Mouse (Mus musculus) brain, embryonic 14.5 days (tissue): Measurements from ENCODE around the gene Hoxb1. TPM values are rescaled to one million over a fixed set of nuclear protein-coding genes. Genes with fewer than 3 reads are reported as not detected.
A peak's percentile ranks its signal among the peaks of the same experiment; 100 is the strongest.

Experiments
- DNase-seq: peaks from one replicate; pipeline ENCODE4 v3.0.0-alpha.2; 2011; ENCODE audit warnings: low read depth
- CTCF ChIP-seq: fragments of 200-500 bp; IDR thresholded peaks from 2 replicates; pipeline ENCODE4 v1.5.1; 2012; ENCODE audit warnings: inconsistent platforms, mild to moderate bottlenecking, moderate library complexity, borderline replicate concordance; ENCODE audit not compliant: insufficient read depth, insufficient read length; ENCODE audit errors: extremely low read depth
- POLR2A ChIP-seq: fragments of 200-500 bp; IDR thresholded peaks from 2 replicates; pipeline ENCODE4 v1.6.1; 2012; ENCODE audit warnings: mild to moderate bottlenecking, inconsistent platforms, borderline replicate concordance; ENCODE audit not compliant: poor library complexity, insufficient read depth, insufficient read length, severe bottlenecking; ENCODE audit errors: extremely low read depth
- polyA plus RNA-seq: library from polyadenylated mRNA; depleted of rRNA; stranded (reverse); fragments of >200 nt; gene quantifications from 2 replicates; pipeline ENCODE4 v1.2.3, GENCODE M21; 2012

Gene Hoxb1
- polyA plus RNA-seq, 1 experiment = 0.04 TPM

DNA sequence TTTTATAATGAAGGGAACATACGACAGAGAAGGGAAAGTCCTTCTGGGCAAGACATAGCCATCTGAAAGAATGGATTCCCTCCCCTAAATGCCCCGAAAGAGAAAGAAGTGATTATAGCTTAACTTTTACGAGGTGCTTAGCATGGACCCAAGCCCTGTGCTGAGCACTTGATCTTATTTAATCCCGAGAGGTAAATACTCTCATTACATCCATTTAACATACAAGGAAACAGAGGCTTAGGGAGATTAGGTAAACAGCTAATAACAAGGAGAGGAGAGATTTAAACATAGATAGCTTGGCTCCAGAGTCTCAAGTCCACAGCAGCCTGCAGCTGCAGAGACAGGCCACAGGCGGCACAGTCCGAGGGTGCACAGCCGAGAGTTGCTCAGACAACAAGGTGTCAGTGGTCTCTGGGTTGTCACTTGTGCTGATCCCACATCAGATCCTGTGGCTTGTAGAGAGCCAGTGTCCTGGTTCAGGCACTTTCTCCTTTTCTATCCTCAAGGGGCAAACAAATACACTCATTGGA, 32.3 kb downstream of the Hoxb1 start:
- no peak for DNase-seq
- TF ChIP-seq POLR2A = no peak
- TF ChIP-seq CTCF = no peak

DNA sequence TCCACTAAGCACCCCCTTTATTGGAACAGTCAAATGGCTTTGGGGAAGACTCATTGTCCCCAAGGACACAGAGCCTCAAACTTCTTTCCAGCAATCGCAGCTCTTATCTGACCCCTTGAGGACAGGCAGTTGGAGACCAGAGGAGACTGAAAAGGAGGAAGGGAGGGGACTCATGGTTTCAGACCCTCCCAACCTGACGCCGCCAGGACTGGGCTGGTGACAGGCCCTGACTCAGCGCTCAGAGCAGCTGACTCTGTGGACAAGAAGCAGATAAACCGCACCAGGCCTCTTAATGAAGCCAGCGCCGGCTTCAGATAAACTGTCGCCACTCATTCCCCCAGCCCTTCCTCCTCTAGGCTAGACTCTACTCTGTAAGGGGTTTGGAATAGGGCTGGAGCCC, 34.4 kb downstream of the Hoxb1 start:
- TF ChIP-seq POLR2A = no peak
- no peak for TF ChIP-seq CTCF
- DNase-seq = no peak

DNA sequence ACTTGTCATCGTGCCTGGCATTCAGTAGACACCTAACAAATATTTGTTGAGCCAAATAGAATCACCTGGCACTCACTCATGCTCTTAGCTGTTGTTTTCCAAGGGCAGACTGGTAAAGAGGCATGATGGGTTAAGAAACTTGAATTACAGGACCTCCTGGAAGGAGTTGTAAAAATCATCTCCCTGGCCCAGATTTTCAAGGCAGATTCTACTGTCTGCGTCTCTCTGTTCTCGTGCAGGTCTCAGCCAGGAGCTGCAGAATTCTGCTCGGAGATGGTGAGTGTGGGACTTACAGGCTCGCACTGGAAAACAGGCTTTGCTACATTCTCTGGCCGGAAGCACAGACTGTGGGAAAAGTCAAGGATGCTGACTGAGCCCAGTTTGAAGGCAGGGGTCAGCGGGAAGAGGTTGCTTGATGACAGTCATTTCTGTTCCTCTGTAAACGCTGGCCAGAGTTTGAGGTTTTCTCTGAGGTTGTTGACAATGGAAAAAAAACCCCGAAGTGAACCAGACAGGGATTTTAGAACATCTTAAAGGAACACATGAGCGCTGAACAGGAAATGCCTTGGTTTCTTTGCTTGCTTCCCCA, 38.6 kb downstream of the Hoxb1 start:
- no peak for TF ChIP-seq CTCF
- no peak for DNase-seq

DNA sequence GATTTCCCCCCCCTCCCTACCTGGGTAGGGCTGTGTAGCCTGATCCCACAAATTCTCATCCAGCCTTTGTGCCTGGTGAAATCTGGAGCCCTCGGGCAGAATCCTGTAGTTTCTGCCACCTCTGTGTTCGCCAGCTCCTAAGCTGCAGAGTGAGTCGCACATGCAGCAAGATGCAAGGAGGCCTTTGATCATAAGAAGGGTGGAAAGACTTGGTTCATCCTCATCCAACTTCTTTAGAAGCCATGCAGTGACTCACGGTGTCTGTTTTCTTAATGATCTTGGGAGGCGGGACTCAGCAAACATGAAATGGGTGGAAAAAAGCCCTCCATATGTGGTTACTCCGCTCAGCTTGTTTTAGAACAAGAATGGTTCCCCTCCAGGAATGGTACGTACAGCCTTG, 39.3 kb downstream of the Hoxb1 start:
- no peak for TF ChIP-seq CTCF
- TF ChIP-seq POLR2A = no peak
- no peak for DNase-seq

DNA sequence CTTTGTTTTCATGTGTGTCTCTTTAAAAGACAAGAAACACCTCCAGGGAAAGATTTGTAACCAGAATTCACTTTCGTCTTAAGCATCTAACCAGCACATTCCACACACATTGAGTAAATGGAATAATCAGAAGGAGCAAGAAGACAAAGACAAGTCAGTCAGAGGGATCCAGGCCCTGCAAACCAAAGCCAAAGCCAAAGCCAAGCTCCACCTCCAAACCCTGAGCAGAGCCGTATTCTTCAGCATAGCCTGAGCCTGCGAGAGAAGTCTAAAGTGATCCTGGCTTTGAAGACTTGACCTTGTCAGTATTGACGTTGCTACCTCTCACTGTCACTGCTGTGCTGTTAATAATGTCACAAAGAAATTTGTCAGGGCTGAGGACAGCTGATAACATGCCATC, 40.0 kb downstream of the Hoxb1 start:
- TF ChIP-seq CTCF (no peak), POLR2A (no peak)
- DNase-seq = no peak

DNA sequence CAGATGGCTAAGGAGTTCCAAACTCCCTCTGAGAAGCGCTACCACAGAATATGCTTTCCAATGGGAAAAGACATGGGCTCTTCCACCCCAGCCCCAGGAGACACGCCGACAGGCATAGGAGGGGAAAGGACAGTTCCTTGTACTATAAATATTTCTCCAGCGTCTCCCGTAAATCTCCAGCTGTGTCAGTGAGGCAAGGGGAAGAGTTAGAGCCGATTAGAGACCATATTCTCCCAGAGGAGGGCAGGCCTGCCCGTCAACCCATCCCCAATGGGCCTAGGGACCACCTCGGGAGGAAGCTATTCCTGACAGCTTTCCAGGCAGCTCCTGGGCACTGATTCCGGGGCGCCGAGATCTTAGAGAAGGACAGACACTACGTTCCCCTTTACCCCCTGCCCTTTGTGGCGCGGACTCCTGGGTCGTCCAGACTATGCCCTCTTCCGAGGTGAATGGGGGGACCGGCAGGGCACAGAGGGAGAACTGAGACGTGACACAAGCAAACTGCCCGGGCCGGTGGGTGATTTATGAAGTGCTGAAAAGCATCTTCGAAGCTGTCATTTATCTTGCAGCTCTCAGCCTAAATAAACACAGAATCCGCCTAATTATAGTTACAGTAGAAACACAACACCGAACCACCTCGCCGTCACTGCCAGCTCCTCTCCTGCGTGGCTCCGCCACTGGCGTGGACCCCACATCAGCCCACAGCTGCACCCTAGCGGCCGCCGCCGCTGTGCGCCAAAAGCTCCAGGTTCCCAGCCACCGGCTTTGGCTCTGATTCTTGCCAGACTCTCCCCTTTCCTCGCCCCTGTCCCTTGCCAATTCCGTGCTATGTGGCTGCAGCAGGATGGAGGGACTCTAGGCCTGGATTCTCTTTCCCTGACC, 41.9 kb downstream of the Hoxb1 start:
- no peak for TF ChIP-seq POLR2A
- TF ChIP-seq CTCF = peak; percentile 77

DNA sequence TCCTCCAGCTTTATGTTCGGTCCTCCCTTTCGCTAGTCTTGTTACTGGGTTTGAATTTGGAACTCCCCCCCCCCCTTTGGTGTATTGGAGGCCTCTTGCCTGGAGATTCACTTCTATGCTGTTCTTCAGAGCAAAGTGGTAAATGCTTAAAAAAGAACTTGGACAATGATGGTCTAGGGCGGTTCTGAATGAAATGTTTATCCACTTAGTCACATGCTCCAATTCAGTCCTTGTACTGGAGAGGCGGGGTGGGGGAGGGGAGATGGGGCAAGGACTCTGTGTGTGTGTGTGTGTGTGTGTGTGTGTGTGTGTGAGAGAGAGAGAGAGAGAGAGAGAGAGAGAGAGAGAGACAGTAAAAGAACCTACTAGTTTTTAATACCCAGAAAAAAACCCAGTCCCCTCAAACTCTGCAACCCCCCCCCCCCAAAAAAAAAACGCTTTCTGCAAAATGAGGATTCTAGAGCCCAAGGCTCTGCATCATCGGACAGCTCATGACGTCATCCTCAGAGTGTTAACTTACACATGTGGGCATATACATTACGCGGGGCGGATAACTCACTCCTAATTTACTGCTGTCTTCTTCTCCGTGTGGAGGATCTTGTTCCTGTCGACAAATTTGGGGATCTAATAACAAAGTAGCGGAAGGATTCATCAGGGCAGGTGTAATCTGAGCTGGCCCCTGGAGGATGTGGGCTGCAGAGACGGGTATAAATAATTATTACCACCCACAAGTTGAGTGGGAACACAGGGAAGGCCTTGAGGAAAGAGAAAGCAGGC, 42.9 kb downstream of the Hoxb1 start:
- DNase-seq = no peak
- TF ChIP-seq CTCF = no peak

More for the DNA sequence above, 41.9 kb downstream of the Hoxb1 start:
- DNase-seq = peak; percentile 69

DNA sequence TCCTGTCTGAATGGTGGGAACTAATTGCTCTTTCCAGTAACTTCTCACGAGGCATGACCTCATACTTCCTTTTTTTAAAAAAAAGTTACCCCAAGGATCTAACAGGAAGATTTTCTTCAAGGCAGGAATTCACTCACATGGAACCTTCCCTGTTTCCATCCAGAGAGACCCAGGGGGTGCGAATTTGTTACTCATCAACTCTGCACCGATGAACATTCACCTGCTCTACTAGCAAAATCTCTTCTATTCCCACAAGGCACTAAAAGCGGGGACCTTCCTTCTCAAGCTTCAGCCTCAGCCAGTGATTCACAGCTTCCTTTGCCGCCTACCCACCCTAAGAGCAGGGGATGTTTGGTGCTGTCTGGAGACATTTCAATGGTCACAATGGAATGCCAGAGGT, 45.5 kb downstream of the Hoxb1 start:
- DNase-seq = no peak
- no peak for TF ChIP-seq POLR2A
- TF ChIP-seq CTCF = no peak

DNA sequence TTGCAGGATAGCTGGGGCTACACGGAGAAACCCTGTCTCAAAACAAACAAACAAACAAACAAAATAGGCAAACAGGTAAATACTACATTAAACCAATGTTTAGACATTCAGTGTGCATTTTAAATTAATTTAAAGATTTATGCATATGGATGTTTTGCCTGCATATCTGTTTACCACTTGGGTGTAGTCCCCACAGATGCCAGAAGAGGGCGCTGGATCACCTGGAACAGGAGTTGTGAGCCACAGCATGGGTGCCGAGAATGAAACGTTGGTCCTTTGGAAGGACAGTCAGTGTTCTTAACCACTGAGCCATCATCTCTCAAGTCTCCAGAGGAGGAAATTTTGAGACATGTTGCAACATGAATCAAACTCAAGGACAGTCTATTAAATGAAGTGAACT, 46.4 kb downstream of the Hoxb1 start:
- TF ChIP-seq POLR2A (no peak), CTCF (no peak)
- DNase-seq = no peak

DNA sequence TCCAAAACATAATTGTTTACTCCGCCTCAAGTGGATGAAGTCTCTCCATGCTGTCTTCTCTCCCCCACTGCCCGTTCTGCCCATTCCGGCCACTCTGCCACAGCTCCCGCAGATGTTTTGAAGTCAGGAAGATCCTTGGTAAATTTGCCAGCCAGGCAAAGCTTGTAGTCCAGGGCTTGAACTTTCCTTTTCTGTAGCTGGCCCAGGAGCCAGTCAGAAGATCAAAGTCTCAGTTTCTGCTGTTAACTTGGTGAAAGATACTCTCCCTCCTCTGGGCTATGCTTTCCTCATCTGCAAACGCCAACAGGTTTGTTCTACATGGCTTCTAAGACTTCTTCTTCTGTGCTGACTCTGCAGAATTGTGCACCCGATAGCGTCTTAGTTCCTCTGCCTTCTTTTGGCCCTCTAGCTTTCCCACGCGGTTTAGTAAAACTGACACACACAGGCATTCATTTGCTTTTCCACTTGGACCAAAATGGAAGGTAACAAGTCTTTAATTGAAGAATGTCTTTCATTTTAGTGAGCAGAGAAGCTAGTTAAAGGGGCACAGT, 47.5 kb downstream of the Hoxb1 start:
- DNase-seq = no peak
- TF ChIP-seq CTCF (no peak), POLR2A (no peak)

DNA sequence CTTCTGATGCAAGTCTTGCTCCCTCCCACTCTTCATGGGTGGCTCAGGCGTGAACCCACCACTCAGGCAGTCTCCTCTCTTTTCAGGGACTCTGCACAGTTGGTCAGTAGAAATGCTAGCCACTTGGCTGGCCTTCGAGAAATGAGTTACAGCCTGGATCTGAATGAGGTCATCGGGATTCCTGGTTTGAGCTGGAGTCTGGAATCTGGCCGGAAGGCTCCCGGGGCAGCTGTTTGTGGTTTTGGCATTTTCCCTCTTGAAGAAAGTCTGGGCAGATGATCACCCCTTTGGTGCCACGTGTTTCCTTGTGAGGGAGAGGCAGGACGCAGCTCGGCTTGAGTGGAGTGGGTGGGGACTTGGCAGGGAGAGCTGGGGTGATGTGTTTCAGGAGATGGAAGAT, 48.0 kb downstream of the Hoxb1 start:
- no peak for DNase-seq
- TF ChIP-seq POLR2A (no peak), CTCF (no peak)
